Mouse (Mus musculus) kidney, postnatal 4 days (tissue): Measurements from ENCODE around the gene Dok7.

Experiments
- DNase-seq, 2 experiments: peaks; one replicate each; pipeline ENCODE4 v3.0.0; 2021; ENCODE audit warnings: mixed read lengths in 2 of 2

Gene Dok7

GRCm38 (mm10) chr5:35120024-35120423 is 63.5 kb downstream of the Dok7 start:
- DNase-seq: no peak

- no peak for DNase-seq
Measured at GRCm38 (mm10) chr5:35129208-35129607, 72.6 kb downstream of the Dok7 start.

GRCm38 (mm10) chr5:35129767-35130191 is 73.2 kb downstream of the Dok7 start:
- no peak for DNase-seq

- peak in 1 of 2 experiments; percentile 18 for DNase-seq
Measured at GRCm38 (mm10) chr5:35131237-35131636, 74.7 kb downstream of the Dok7 start.

- DNase-seq: peak; percentile 93
Measured at GRCm38 (mm10) chr5:35131773-35132172, 75.2 kb downstream of the Dok7 start.

- no peak for DNase-seq
Measured at GRCm38 (mm10) chr5:35132278-35132980, 75.9 kb downstream of the Dok7 start.

GRCm38 (mm10) chr5:35133468-35133867 is 76.9 kb downstream of the Dok7 start:
- no peak for DNase-seq

- DNase-seq: no peak
Measured at GRCm38 (mm10) chr5:35134286-35134685, 77.7 kb downstream of the Dok7 start.

- no peak for DNase-seq
Measured at GRCm38 (mm10) chr5:35135903-35136302, 79.3 kb downstream of the Dok7 start.
